Mouse (Mus musculus) WW6 (cell line): Measurements from ENCODE around the gene Mphosph10.

Source experiments
- DNase-seq: peaks from one replicate; pipeline ENCODE4 v3.0.0-alpha.2; 2013; ENCODE audit warnings: low read depth, low spot score

Gene Mphosph10

DNA sequence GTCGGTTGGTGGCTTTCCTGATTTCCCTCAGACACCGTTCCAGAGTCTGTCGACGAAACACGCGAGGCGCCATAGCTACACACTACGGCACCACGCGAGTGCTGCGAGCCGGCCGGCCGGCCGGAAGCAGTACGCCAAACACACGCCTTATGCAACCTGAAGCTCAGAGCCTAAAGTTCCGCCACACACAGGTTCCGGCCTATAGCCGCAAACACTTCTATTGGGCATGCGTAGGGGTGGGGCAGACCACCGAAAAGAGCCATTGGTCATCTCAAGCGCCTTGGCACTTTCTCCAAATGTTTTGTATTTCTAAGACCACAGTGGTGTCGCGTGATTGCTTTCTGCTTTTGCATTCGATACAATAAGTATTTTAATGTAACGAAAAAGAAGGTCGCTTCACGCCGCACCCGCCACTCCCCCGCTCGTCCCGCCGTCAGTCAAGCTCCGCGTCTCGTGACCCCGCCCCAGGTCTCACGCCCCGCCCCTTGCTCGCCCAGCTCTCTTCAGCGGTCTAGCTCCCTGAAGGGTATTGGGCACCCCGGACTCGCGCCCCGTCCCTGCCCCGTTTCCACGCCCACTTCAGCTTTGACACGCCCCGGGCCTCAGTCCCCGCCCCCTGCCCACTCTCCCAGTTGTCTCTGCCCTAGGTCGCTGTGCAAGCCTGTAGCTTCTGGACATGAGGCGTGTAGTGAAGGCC lies at the start of gene Mphosph10, which contains the start of gene Mcee:
Gene Mphosph10, minus strand, starts transcription at position 147 of the 697 bp plus-strand sequence.
Gene Mcee, plus strand, starts transcription at position 486 of the 697 bp plus-strand sequence.
- peak; percentile 87 for DNase-seq

DNA sequence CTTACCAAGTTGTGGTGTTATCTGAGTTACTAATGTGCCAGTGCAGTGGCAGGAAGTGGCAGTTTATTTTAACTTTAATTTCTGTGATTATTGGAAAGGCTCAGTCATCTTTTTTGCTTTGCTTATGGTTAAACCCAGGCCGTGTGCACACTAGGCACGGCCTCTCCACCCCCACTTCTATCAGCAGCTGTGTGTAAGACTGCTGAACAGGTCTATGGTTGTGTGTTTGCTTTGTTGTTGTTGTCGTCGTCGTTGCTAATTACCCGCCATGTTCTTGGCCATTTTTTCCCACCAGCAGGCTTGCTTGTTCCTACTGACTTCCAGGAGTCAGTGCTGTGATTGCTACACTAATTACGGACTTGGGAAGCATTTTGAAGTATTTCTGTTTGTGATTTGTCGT lies 48.5 kb upstream of the Mphosph10 start:
- DNase-seq = no peak

DNA sequence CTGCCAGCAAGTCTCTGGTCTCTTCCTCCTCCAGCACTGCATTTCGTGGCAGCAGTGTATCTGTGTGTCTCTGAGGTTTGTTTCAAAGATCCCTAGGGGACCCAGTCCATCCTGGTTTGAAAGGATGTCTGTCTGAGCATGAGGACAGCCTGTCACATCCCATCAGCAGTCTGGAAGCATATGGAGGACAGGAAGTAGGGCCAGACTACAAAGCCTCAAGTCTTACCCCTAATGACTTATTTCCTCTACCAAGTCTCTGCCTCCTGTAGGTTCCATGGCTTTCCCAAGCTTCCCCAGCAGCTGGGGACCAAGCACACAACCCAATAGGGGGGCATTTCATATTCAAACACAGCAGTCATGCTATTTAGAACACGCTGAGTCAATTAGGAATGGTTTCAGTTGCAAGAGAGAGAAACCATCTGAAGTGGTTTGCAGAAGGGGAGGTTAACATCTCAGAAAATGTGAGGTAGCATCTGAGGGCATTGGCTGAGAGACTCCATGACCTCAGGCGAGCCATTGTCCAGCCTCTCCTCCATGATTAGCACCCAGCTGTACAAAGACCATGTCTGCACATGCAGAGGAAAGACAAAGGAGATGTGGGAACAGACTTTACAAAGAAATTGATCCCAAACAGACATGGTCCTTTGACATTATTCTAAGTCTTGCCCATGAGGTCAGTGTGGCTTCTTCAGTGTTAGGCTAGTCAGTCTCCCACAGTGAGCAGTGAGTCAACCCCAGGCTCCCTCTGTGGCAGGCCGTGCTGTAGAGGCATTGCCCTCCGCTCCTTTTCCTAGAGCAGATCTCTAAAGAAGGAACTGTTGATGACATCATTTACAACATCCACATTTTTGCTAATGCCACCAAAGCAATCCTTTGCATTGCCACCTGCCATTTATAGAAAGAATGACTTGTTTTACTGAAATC lies 47.8 kb upstream of the Mphosph10 start:
- no peak for DNase-seq

DNA sequence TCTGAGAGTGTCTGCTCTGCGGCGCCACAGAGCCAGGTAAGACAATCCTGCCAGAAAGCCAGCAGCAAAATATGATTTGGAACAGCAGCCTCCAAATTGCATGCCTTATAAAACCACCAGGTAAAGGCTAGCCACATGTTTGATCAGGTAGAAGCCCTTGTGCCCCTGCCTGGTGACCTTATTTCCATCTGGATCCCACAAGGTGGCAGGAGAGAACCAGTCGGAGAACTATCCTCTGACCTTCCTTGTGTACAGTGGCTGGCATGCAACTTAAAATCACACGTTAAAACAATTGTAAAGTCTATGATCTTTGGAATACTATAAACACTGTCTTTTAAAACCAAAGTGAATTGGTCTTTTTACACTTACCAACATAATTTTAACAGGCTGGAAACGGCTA lies 32.8 kb upstream of the Mphosph10 start:
- DNase-seq = no peak

DNA sequence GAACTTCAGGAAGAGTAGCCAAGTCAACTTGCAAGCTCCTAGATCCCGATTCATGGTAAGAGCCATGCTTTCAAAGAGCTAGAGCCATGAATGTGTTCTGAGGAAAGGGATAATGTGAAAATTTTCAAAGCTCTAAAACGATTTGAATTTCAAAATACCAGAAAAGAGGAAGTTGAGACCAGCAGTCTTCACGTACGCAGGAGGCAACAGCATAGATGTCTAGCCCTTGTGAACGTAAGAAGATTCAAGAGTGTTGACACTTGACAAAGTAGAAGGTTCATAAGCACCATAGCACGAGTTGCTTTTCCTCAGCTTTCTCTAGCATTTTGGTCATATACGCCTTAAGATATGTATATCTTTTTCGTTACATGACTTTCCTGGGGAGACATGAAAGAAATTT lies 11.9 kb upstream of the Mphosph10 start:
- DNase-seq = no peak

DNA sequence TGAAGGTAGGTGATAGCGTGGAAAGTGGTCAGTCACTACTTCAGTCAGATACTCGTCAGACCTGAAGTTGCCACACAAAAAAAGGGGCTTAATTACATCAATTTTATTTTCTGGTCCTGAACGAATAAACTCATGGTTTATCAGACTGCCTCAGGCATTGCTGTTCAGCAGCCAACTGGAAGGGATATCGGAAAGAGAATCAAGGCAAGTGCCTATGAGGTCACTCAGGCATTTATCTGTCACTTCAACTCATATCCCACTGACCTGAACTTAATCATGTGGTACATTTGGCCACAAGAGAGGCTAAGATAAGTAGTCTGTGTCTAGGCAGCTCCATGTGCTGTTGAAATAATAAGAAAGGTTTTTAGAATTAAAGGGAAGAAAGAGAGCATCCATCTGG lies 10.4 kb upstream of the Mphosph10 start:
- no peak for DNase-seq

DNA sequence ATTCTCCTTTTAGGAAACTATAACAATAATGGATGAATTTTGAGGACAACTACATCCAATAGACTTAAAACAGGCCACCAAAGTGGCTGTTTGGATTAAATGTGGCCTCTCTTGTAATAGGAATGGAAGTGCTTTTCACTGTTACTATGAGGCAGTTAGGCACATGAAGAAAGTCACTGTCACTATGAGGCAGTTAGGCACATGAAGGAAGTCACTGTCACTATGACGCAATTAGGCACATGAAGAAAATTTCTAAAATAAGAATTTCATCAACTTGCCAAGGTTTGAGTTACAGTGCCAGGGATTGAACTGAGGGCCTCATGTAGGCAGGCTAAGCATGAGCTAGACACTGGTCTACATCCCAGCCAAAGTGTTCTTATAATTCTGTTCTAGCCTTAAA lies 8.7 kb upstream of the Mphosph10 start:
- no peak for DNase-seq

DNA sequence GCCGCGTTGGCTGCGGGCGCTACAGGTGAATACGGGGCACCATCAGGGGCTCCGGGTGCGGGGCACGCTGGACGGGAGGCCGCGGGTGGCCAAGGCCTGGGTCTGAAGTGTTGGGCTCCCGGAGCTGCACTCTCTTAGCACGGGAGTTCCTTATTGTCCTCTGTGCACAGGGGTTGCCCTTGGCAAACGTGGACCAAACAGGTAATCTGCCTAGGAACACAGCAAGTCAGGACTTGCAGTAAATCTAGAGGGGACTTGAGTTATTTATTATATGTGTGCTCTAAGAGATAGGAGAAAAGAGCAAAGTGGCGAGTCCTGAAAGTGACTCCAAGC lies 717 bp upstream of the Mphosph10 start:
- no peak for DNase-seq

DNA sequence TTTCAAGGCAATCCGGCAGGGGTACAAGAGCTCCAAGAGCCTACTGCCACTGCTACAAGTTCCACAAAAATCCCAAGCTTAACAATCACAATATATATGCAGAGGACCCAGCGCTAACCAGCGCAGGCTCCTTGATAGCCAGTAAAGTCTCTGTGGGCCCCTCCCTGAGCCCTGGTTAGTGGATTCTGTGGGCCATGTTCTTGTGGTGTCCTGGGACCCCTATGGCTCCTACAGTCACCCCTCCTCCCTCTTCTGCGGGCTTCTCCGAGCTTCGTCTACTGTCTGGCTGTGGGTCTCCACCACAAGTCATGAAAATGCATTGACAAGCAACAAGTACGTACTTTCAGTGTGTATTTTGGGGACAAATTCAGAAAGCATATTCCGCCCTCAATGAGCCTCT lies 589 bp downstream of the Mphosph10 start:
- DNase-seq = no peak

DNA sequence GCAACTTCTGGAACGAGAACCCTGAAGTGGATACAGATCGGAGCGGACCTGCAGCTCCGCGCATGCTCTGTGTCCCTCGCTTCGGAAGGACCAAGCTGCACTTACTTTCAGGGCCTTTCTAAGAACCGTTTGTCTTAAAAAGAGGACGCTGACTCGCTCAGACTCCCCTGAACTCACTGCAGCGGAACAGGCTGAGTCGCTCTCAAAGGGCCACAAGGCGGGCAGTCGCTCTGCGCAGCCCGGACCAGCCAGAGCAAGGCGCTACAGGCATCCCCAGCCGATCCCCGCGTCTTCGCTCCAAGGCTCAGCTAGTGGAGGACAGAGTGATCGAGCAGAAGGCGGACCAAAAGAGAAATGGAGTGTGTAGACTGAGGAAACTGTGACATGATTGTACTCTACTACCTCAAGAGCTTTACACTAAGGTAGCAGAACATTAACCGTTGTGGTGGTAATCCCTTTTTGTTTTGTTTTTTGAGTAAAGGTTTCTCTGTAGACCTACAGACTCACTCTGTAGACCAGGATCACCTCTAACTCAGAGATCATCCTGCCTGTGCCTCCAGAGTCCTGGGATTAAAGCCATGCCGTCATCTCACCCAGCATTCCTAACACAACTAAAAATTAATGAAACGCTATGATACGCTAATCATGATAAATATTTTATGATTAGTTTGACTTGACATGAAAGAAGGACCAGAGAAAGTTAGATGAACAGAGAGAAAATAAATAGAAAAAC lies 18.1 kb downstream of the Mphosph10 start, which contains the start of gene Fan1:
Gene Fan1, minus strand, starts transcription at position 266 of the 733 bp plus-strand sequence.
- peak; percentile 49 for DNase-seq

DNA sequence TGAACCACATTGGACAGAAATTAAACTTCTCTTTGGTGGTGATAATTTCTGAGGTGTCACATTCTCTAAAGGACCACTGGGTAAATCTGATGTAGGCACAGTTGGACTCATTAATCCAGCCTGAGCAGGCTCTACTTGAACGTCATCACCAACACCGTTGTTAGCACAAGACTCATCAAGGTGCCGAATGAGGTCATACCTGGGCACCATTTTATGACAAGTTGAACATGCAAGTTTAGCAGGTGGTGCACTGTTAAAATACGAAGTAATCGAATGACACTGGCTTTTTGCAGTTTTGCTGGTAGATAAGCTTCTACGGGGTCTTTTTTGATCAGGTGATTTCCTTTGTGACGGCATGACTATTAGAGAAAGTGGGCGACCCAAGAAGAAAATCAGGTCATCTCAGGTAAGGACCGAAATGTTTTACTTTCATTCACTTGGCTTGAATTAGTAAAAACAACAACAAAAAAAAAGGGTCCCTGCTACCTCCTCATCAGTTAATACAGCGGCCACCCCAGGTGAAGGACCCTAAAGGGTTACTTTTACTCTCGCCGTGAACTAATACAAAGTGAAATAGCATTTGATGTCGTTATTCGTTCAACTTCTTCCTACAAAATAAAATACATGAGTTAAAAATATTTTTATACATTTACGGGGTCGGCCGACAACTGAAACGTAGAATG lies 18.8 kb downstream of the Mphosph10 start:
- no peak for DNase-seq

DNA sequence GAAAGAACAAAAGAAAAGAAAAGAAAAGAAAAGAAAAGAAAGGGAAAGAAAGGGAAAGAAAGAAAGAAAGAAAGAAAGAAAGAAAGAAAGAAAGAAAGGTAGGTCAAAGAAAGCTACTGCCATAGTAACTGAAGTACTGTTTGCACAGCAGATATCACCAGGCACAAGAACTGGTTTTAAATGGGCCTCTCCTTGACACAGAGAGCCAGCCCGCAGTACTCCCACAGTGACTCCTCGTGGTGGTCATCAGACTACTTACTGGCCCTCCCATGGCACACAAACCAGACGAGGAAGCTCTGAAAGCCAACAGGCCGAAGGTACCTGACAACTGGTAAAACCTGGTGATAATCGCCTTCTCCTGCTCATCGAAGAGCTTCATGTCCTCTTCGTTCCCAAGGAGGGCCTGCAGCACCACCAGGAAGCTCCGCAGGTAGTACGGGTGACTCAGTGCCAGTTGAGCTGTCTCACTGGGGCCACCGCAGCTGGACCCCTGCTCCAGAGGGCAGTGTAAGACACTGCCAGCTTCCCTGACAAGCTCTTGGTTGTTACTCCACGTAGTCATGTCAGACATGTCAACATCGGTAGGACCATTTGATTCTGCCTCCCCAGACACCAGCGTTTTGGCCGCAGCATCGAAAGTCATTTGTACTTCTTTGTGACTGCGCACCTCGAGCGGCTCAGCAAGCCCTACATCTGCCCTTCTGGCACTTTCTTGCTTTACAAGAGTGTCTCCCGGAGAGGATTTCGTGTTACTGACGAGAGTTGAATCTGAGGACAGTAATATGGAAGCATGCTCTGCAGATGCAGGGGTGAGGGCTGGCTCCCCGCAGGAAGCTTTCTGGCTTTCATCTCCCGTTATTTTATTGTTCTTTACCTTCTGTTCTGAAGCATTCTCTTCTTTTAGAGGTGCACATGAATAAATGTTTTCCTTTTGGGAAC lies 19.9 kb downstream of the Mphosph10 start:
- DNase-seq = no peak

DNA sequence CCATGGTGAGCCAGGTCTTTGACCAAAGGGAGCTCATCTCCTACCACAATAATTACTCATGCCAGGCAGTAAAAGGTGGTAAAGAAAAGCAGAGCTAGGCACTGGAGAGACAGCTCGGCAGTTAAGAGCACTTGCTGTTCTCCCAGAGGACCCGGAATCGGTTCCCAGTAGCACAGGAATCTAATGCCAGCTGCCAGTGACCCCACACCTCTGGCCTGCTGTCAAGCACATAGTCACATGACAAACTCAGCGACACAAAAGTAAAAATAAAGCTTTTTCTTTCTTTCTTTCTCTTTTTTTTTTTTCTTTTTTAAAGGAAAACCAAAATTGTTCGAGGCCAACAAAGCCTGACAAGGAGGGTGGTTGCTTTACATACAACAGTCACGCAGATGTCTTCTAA lies 22.2 kb downstream of the Mphosph10 start:
- no peak for DNase-seq

DNA sequence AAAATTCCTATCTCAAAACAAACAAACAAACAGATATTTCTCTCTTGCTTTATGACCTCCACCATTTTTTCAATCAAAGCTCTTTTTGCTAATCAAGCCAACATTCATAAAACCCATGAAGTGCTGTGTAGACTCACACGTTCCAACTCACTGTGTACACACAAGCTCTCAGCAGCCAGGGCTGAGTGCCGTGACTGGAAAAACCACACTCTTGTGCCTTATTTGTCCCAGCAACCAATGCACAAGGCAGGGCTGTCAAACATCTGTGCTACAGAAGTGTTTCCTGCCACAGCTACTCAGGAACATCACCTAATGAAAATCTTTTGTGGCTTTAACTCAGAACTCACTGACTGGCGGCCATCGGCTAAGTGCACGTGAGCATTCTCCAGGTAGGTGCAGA lies 26.2 kb downstream of the Mphosph10 start:
- no peak for DNase-seq

DNA sequence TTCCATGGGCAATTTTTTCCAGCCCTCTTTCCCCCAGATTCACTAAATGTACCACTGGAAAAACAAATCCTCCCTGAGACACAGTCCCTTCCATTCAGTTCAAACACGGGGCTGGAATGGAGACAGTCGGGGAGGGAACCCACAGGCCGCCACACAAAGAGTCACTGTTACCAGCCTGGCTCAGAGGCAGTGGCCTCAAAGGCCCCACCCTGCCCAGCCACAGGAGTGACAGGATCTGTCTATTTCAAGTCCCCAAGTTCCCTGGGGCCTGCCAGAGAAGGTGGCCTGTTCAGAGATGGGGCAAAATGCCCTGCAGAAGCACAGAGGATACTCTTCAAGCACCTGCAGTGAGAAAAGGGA lies 31.5 kb downstream of the Mphosph10 start:
- no peak for DNase-seq

DNA sequence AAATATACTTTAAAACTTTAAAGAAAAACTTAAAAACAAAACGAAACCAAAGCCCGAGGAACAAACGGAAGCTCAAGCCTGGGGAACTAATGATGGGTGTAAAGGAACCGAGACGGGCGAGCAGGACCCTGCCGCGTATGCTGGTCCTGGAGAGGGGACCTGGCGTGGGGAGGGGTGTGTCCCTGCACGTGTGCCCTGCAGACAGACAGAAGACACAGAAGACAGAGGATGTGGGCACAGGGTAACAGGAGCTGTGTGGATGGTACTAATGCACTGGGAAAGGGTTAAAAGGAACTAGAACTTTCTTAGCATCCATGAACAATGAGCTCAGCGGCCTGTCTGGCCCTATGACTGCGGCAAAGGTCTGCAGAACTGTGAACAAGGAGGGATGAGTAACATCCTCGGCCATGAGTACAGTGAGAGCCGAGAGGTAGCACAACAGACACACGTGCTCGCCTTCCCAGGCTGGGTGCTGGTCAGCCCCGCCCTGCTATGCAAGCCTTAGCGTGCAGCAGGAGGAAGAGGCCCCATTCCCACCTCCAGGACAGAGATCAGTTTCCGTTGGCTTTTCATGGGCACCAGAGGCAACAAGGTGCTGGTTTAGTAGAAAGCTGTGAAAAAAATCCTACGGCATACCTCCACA lies 32.0 kb downstream of the Mphosph10 start:
- no peak for DNase-seq

DNA sequence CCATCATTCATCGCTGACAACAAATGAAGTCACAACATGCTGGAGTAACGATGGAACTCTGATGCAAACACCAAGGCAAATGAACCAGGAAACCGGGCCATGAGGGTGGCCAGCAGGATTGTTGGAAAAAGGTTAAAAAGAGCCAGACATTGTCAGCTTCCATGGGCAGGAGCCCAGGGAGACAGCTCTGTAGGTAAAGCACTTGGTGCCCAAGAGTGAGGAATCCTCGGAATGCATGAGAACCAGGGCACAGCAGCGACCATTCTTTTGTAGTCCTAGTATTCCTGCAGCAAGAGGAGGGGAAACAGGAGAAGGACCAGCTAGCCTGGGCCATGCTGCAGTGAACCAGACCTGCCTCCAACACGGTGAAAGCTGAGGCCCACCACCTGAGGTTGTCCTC lies 33.4 kb downstream of the Mphosph10 start:
- no peak for DNase-seq

DNA sequence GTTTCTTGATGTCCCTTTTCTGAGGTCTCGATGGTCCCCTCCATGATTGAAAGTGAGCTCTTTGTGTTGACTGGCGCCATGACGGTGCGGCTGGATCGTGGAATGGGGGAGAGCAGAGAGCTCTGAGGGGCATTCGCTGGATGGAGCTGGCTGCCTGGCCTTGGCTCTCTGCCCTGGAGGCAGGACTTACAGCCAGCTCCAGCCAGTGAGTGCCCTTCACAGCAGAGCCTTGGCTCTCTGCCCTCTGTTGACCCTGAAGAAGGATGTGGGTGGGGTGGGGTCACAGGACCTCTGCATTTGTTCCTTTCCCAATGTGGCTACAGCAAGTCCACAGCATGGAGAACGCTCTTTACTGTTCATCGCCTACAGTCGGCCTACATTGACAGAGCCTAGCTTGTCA lies 34.7 kb downstream of the Mphosph10 start:
- DNase-seq = no peak

DNA sequence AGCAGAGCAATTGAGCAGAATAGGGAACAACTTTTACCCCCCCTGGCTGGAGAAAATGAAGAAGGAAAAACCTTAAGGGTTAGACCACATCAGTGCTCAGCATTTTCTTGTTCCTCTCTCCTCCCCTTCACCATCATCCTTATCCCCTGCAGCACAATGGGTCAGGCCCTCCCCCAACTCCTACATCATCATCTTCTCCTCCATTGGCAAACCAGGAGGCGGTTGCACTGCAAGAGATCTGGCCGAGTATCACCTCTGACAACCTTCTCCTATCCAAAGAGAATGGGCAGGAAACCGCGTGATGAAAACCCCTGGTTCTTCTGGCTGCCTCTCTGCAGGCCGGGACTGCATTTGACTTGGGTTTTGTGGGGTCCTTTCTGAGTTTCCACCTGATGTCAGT lies 35.4 kb downstream of the Mphosph10 start:
- no peak for DNase-seq

DNA sequence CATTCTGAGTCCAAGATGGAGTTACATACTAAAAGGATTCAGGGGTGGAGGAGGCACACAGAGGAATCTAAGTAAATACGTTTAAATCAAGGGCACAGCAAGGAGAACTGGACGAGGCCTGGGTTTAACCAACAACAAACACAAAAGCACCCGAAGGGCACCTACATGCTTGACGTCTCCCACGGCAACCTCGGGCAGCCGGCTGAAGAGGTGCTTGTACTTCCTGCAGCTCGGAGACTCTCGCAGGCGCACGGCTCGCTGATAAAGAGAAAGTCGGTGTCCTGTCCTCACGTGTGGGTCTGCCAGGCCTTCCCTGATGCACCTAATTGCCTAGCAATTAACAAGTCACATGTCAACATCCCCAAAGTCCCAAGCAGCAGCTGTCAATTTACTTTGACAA lies 37.9 kb downstream of the Mphosph10 start:
- DNase-seq = no peak
